Mouse (Mus musculus) intestine, embryonic 14.5 days (tissue): Measurements from ENCODE around the gene Emc4. TPM values are rescaled to one million over a fixed set of nuclear protein-coding genes. Genes with fewer than 3 reads are reported as not detected.

Source experiments
- ATAC-seq: fragments of 200-750 bp; cut with Nextera tagmentation; replicated peaks from 2 replicates; pipeline ENCODE4 v1.8.0; 2017; ENCODE audit warnings: low read depth, moderate number of reproducible peaks, moderate TSS enrichment, moderate library complexity; ENCODE audit not compliant: low FRiP score, low TSS enrichment
- DNase-seq: peaks from one replicate; pipeline ENCODE4 v3.0.0-alpha.2; 2018; ENCODE audit warnings: low spot score
- H3K27ac ChIP-seq: fragments of 300-500 bp; sonication (generic); 2 replicates; pipeline ENCODE4 v1.5.1; 2014; ENCODE audit warnings: low read depth, mild to moderate bottlenecking, control low read depth
- H3K27me3 ChIP-seq: fragments of 300-500 bp; sonication (generic); replicated peaks from 2 replicates; pipeline ENCODE4 v1.6.1; 2014; ENCODE audit warnings: low read length, control low read depth; ENCODE audit not compliant: control insufficient read depth, insufficient read depth
- H3K36me3 ChIP-seq: fragments of 300-500 bp; sonication (generic); 2 replicates; pipeline ENCODE4 v1.6.1; 2014; ENCODE audit warnings: low read length, control low read depth; ENCODE audit not compliant: control insufficient read depth, insufficient read depth
- H3K4me1 ChIP-seq: fragments of 300-500 bp; sonication (generic); replicated peaks from 2 replicates; pipeline ENCODE4 v1.6.1; 2014; ENCODE audit warnings: low read length, control low read depth, mixed read lengths; ENCODE audit not compliant: control insufficient read depth, insufficient read depth
- H3K4me2 ChIP-seq: fragments of 300-500 bp; sonication (generic); 2 replicates; pipeline ENCODE4 v1.6.1; 2014; ENCODE audit warnings: low read length
- H3K4me3 ChIP-seq: fragments of 300-500 bp; sonication (generic); 2 replicates; pipeline ENCODE4 v1.5.1; 2014; ENCODE audit warnings: low read depth, low read length, control low read depth, mixed read lengths
- H3K9ac ChIP-seq: fragments of 300-500 bp; sonication (generic); 2 replicates; pipeline ENCODE4 v1.6.1; 2014; ENCODE audit warnings: mild to moderate bottlenecking, low read length
- H3K9me3 ChIP-seq: fragments of 300-500 bp; sonication (generic); 2 replicates; pipeline ENCODE4 v1.6.1; 2016; ENCODE audit warnings: low read length, control low read depth; ENCODE audit not compliant: control insufficient read depth
- WGBS: fragments of 180-500 bp; shearing (Covaris S2); extraction: QIAGEN DNeasy Blood & Tissue Kit; methylation state at CpG from one replicate; pipeline ENCODE4 v1.1.7; 2014; 5-methylcytosine and 5-hydroxymethylcytosine counted together
- polyA plus RNA-seq: library from polyadenylated mRNA; unstranded; fragments of >200 nt; fragmentation: Nextera tagmentation; extraction: Ambion mirVana; gene quantifications from 2 replicates; pipeline ENCODE4 v1.2.1, GENCODE M21; 2014

Emc4 gene
- polyA plus RNA-seq, 1 experiment from 2014 or later, result 96.7 TPM

DNA sequence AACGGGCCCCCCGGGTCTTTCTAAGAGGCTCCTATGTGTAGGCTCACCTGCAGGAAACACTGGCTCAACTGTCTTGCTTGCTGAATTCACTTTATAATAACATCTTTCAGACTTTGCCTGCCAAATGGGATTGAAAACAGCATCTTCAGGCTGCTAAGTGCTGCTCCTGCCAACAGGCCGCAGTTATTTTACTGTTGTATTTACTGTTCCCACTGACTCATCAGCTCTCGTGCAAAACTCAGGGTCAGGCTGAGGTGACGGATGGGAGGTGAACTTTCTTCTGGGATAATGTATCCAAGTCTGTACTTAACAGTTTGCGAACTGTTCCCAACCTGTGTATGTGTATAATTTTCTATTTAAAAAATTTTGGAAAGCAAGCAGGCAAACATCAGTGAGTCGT is 48.9 kb downstream of the Emc4 start:
- Histone ChIP-seq H3K27ac (no peak overlapping the region), H3K4me2 (no peak overlapping the region), H3K4me1 (no peaks in the 10 kb centered on the region), H3K9ac (no peak overlapping the region), H3K36me3 (no peaks in the 10 kb centered on the region), H3K9me3 (no peaks in the 10 kb centered on the region), H3K27me3 (no peaks in the 10 kb centered on the region), H3K4me3 (no peak overlapping the region)
- no peak for DNase-seq
- no peak for ATAC-seq
- WGBS, result 56% methylated on average over 7 of the region's 7 CpGs

DNA sequence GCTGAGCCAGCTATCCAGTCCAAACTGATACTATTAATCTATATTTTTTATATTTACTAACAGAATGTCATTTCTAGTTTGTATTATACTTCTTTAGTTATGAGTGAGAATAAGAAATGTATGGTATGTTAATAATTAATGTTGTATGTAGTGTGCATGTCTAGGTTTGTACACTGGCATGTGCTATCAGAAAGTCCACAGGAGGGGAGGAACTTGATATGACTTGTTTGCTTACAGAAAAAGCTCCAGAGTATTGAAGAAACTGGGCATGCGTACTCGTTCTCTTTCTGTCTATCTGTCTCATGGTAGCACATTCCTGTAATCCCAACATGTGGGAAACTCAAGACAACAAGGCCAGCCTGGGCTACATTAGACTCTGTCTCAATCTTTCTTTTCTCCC is 49.6 kb downstream of the Emc4 start:
- no peak for ATAC-seq
- no peak overlapping the region for H3K9ac ChIP-seq
- H3K27ac ChIP-seq, result no peak overlapping the region
- no peaks in the 10 kb centered on the region for H3K36me3 ChIP-seq
- no peaks in the 10 kb centered on the region for H3K27me3 ChIP-seq
- H3K9me3 ChIP-seq, result no peaks in the 10 kb centered on the region
- H3K4me2 ChIP-seq, result no peak overlapping the region
- no peak for DNase-seq
- 81% methylated on average over 2 of the region's 2 CpGs for WGBS
- H3K4me1 ChIP-seq, result no peaks in the 10 kb centered on the region
- no peak overlapping the region for H3K4me3 ChIP-seq

DNA sequence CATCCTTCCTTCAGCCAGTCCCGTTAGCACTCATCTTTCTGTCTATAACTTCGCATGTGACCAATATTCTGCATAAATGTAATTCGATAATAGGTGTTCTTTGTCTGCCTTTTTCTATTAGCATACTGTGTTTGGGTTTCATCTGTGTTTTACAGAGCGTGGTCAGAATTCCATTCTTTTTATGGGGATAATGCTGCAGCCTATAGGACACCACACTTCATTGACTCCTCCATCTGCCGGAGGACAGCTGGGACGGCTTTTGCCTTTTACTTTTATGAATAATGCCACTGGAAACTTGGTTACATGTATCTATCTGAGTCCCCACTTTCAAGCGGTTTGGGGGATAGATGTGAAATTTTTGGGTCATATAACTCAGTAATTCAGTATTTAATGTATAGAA is 52.2 kb downstream of the Emc4 start:
- no peaks in the 10 kb centered on the region for H3K9me3 ChIP-seq
- 89% methylated on average over 7 of the region's 7 CpGs for WGBS
- no peak overlapping the region for H3K4me2 ChIP-seq
- H3K27me3 ChIP-seq, result no peaks in the 10 kb centered on the region
- ATAC-seq (no peak), DNase-seq (no peak)
- no peaks in the 10 kb centered on the region for H3K36me3 ChIP-seq
- no peak overlapping the region for H3K4me3 ChIP-seq
- H3K9ac ChIP-seq, result no peak overlapping the region
- H3K27ac ChIP-seq, result no peak overlapping the region
- no peaks in the 10 kb centered on the region for H3K4me1 ChIP-seq

Other genes starting within 250 kb of the Emc4 start
- not detected in 2 replicates for gene Olfr1316, start 233.1 kb downstream of the Emc4 start, polyA plus RNA-seq
- not detected in 2 replicates for gene Olfr1317, start 227.7 kb downstream of the Emc4 start, polyA plus RNA-seq
- not detected in 2 replicates for gene Olfr1318, start 213.8 kb downstream of the Emc4 start, polyA plus RNA-seq
- 23.8 and 28.1 TPM in 2 replicates for gene Lpcat4, start 128.6 kb downstream of the Emc4 start, polyA plus RNA-seq
- 0.08 TPM in 1 of 2 replicates, not detected in the other for gene Nutm1, start 108.7 kb downstream of the Emc4 start, polyA plus RNA-seq
- 255 and 275 TPM in 2 replicates for gene Nop10, start 106.1 kb downstream of the Emc4 start, polyA plus RNA-seq
- gene Slc12a6, start 102.2 kb downstream of the Emc4 start, polyA plus RNA-seq, result 17.7 and 18.1 TPM in 2 replicates
- gene Gm21985, start 101.7 kb downstream of the Emc4 start, polyA plus RNA-seq, result not detected in 2 replicates
- gene Katnbl1, start 11.2 kb upstream of the Emc4 start, polyA plus RNA-seq, result 41.3 and 44.9 TPM in 2 replicates
- 16.9 and 17.5 TPM in 2 replicates for gene Emc7, start 87.0 kb upstream of the Emc4 start, polyA plus RNA-seq
- gene Chrm5, start 112.7 kb upstream of the Emc4 start, polyA plus RNA-seq, result not detected in 2 replicates
- gene Aven, start 124.9 kb upstream of the Emc4 start, polyA plus RNA-seq, result 7.6 and 9.1 TPM in 2 replicates